Mouse (Mus musculus): ENCODE results near the gene Rel. TPM values are rescaled to one million over a fixed set of nuclear protein-coding genes. Genes with fewer than 3 reads are reported as not detected.
"Not testable (repeated sequence)": the region's sequence is repeated elsewhere in the genome, so short reads cannot be mapped to it uniquely, and the experiment has no call there.

Gene Rel
- total and polyA plus RNA-seq, 2 experiments from 2014 or later = 0.38 to 0.99 TPM

DNA sequence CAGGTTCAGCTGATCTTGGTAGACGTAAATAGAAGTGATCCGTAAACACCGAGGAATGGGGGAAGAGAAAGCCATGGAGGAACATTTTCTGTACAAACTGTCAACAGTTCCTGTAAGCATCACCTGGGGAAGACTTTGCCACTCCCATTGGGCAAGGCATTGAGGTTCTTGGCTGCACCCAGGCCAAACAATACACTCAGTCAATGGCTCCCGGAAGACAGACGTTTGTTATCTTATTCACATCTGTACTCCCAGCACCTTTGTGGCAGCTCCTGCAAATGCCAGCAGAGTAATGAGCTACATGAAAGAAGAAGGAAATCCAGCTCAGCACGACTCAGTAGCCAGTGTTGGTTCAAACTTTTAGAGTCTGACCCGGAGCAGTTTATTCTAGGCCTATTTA lies 31.1 kb upstream of the Rel start:
- H3K4me2 ChIP-seq (ENCODE audit: low read depth, low read length, poor library complexity, severe bottlenecking) = no peak overlapping the region
- no peak for TF ChIP-seq CTCF (IDR thresholded peaks at IDR 0.05)
- H3K36me3 ChIP-seq (ENCODE audit: insufficient read depth, low read length) = no peaks in the 10 kb centered on the region
- H3K4me1 ChIP-seq (ENCODE audit: insufficient read depth, low read length) = no peaks in the 10 kb centered on the region
- H3K27ac ChIP-seq (ENCODE audit: low read depth, low read length) = no peak overlapping the region
- 84% methylated on average over 7 of the region's 7 CpGs for WGBS
- no peak overlapping the region for H3K4me3 ChIP-seq (ENCODE audit: low read depth, low read length)
- no peaks in the 10 kb centered on the region for H3K9me3 ChIP-seq (ENCODE audit: low read length)
- DNase-seq (ENCODE audit: low spot score) = no peak
- ATAC-seq (ENCODE audit: low FRiP score) = no peak
- H3K27me3 ChIP-seq (ENCODE audit: insufficient read depth, low read length) = no peaks in the 10 kb centered on the region
- no peak overlapping the region for H3K9ac ChIP-seq (replicated peaks; ENCODE audit: low read length, poor library complexity, severe bottlenecking)

DNA sequence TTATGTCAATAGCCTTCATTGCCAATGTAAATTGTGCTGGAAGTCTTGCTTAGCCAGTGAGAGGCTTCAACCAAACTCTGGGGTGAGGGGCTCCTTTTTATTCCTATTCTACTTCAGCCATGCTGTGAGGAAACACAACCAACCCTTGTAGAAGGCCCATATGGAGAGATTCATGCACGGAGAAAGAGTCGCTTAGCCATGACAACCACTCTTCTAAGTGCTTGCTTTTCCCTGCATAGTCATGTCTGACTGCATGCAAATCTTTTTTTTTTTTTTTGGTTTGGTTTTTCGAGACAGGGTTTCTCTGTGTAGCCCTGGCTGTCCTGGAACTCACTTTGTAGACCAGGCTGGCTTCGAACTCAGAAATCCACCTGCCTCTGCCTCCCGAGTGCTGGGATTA lies 12.9 kb upstream of the Rel start:
- H3K27ac ChIP-seq (ENCODE audit: low read depth, low read length); ATAC-seq (ENCODE audit: low FRiP score); DNase-seq (ENCODE audit: low spot score); H3K4me3 ChIP-seq (ENCODE audit: low read depth, low read length); H3K36me3 ChIP-seq (ENCODE audit: insufficient read depth, low read length); H3K4me2 ChIP-seq (ENCODE audit: low read depth, low read length, poor library complexity, severe bottlenecking); H3K9ac ChIP-seq (replicated peaks; ENCODE audit: low read length, poor library complexity, severe bottlenecking); H3K9me3 ChIP-seq (ENCODE audit: low read length); H3K27me3 ChIP-seq (ENCODE audit: insufficient read depth, low read length); H3K4me1 ChIP-seq (ENCODE audit: insufficient read depth, low read length): not testable (repeated sequence)
- WGBS = 87% methylated on average over 5 of the region's 5 CpGs

DNA sequence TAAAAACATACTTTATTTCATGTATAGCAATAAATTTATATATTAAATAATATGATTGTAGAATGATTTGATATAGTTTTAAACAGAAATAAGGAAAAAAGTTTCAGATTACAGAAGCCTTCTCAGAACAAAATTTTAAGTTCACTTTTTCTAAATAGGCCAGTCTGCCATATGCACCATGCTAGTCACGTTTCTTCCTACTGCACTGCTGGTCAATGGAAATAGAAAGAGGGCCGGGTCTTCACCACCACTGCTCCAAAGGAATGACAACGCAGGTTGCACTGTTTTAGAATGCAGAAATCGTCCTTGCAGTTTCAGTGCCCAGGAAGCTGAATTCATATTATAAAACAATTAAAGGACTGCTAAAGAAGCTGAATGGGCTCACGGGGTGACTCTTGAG lies 12.3 kb upstream of the Rel start:
- Histone ChIP-seq H3K9me3 (ENCODE audit: low read length) (no peaks in the 10 kb centered on the region), H3K9ac (replicated peaks; ENCODE audit: low read length, poor library complexity, severe bottlenecking) (no peak overlapping the region), H3K4me2 (ENCODE audit: low read depth, low read length, poor library complexity, severe bottlenecking) (no peak overlapping the region), H3K4me1 (ENCODE audit: insufficient read depth, low read length) (no peaks in the 10 kb centered on the region), H3K27ac (ENCODE audit: low read depth, low read length) (no peak overlapping the region), H3K36me3 (ENCODE audit: insufficient read depth, low read length) (no peaks in the 10 kb centered on the region), H3K27me3 (ENCODE audit: insufficient read depth, low read length) (no peaks in the 10 kb centered on the region), H3K4me3 (ENCODE audit: low read depth, low read length) (no peak overlapping the region)
- TF ChIP-seq CTCF (IDR thresholded peaks at IDR 0.05) = no peak
- no peak for DNase-seq (ENCODE audit: low spot score)
- 90% methylated on average over 5 of the region's 5 CpGs for WGBS
- no peak for ATAC-seq (ENCODE audit: low FRiP score)

DNA sequence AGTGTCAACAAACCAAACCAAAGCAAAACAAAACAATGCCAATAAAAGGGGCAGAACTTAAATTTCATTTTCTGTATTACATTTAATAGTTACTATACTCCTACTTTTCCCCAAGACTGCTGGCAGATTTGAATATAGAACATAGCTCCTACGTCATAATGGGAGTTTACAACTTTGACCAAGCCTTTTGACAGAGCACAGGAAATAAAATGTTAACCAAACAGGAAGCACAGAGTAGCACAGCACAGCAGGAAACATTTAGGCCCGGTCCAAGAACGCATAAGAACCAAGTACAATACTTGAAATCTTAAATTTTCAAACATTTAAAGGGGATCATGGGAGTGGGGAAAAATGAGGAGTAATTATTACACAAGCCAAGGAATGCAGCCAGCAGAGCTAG lies 11.3 kb upstream of the Rel start:
- DNase-seq (ENCODE audit: low spot score) (no peak), ATAC-seq (ENCODE audit: low FRiP score) (no peak)
- Histone ChIP-seq H3K27ac (ENCODE audit: low read depth, low read length) (no peak overlapping the region), H3K36me3 (ENCODE audit: insufficient read depth, low read length) (no peaks in the 10 kb centered on the region), H3K4me1 (ENCODE audit: insufficient read depth, low read length) (no peaks in the 10 kb centered on the region), H3K27me3 (ENCODE audit: insufficient read depth, low read length) (no peaks in the 10 kb centered on the region), H3K9ac (replicated peaks; ENCODE audit: low read length, poor library complexity, severe bottlenecking) (no peak overlapping the region), H3K9me3 (ENCODE audit: low read length) (no peaks in the 10 kb centered on the region), H3K4me3 (ENCODE audit: low read depth, low read length) (no peak overlapping the region), H3K4me2 (ENCODE audit: low read depth, low read length, poor library complexity, severe bottlenecking) (no peak overlapping the region)
- WGBS = 83% methylated on average over 3 of the region's 3 CpGs
- no peak for TF ChIP-seq CTCF (IDR thresholded peaks at IDR 0.05)

DNA sequence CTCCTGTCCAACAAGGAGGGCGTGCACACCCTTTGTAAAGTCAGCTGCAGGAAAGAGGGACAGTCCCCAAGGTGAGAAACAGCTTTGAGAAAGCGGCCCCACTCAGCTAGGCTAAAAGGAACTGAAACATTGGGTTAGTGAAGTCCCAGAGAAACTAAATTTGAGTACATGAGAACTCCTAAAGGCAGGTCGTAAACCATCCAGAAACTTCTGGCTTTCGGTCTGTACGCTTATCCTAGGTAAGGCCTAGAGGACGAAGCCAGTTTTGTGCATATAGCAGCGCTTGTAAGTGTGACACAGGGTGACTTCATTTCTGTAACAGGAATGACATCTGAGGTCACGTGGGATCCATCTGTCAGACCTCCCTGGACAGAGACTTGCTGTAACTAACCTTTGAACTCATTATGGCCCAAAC lies 8.0 kb upstream of the Rel start:
- TF ChIP-seq CTCF (IDR thresholded peaks at IDR 0.05) = no peak
- Histone ChIP-seq H3K4me2 (ENCODE audit: low read depth, low read length, poor library complexity, severe bottlenecking) (no peak overlapping the region), H3K27me3 (ENCODE audit: insufficient read depth, low read length) (no peaks in the 10 kb centered on the region), H3K9me3 (ENCODE audit: low read length) (no peaks in the 10 kb centered on the region), H3K4me3 (ENCODE audit: low read depth, low read length) (no peak overlapping the region), H3K4me1 (ENCODE audit: insufficient read depth, low read length) (no peaks in the 10 kb centered on the region), H3K9ac (replicated peaks; ENCODE audit: low read length, poor library complexity, severe bottlenecking) (no peak overlapping the region), H3K27ac (ENCODE audit: low read depth, low read length) (no peak overlapping the region), H3K36me3 (ENCODE audit: insufficient read depth, low read length) (no peaks in the 10 kb centered on the region)
- ATAC-seq (ENCODE audit: low FRiP score) = no peak
- no peak for DNase-seq (ENCODE audit: low spot score)
- WGBS = 92% methylated on average over 8 of the region's 8 CpGs

DNA sequence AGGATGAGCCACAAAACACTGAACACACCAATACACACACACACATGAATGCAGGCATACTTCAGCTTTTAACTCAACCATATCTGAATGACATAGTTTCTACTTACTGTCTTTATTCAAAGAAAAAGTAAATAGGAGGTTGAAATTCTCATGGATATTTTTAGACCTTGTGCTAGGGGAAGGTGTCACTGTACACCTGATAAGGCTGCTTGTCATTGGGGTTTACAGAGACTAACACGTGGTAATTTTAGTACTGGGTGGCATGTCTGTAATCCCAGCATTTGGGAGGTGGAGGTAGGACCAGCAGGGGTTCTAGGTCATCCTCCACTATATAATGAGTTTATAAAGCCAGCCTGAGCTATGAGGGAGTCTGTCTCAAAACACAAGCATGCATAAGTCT lies 1.7 kb upstream of the Rel start:
- 33% methylated on average over 1 of the region's 1 CpGs for WGBS
- Histone ChIP-seq H3K27me3 (ENCODE audit: insufficient read depth, low read length) (no peaks in the 10 kb centered on the region), H3K4me3 (ENCODE audit: low read depth, low read length) (no peak overlapping the region), H3K27ac (ENCODE audit: low read depth, low read length) (no peak overlapping the region), H3K4me1 (ENCODE audit: insufficient read depth, low read length) (no peaks in the 10 kb centered on the region), H3K36me3 (ENCODE audit: insufficient read depth, low read length) (no peaks in the 10 kb centered on the region), H3K9ac (replicated peaks; ENCODE audit: low read length, poor library complexity, severe bottlenecking) (no peak overlapping the region), H3K4me2 (ENCODE audit: low read depth, low read length, poor library complexity, severe bottlenecking) (no peak overlapping the region), H3K9me3 (ENCODE audit: low read length) (no peaks in the 10 kb centered on the region)
- no peak for TF ChIP-seq CTCF (IDR thresholded peaks at IDR 0.05)
- ATAC-seq (ENCODE audit: low FRiP score) (no peak), DNase-seq (ENCODE audit: low spot score) (no peak)

Measured in midbrain, postnatal 0 days (tissue).